Mouse (Mus musculus) olfactory bulb, adult 2 months (tissue): ENCODE results near the gene Gm36864.
A peak's percentile ranks its signal among the peaks of the same experiment; 100 is the strongest.

Experiments used
- CTCF ChIP-seq: fragments of 200-500 bp; IDR thresholded peaks from 2 replicates; pipeline ENCODE4 v1.5.1; 2012; ENCODE audit warnings: low read depth, mild to moderate bottlenecking, low read length, moderate library complexity; ENCODE audit not compliant: insufficient read depth
- POLR2A ChIP-seq: fragments of 200-500 bp; IDR thresholded peaks from 2 replicates; pipeline ENCODE4 v1.6.1; 2012; ENCODE audit warnings: mild to moderate bottlenecking, low read depth, low read length, moderate library complexity; ENCODE audit not compliant: insufficient read depth

DNA sequence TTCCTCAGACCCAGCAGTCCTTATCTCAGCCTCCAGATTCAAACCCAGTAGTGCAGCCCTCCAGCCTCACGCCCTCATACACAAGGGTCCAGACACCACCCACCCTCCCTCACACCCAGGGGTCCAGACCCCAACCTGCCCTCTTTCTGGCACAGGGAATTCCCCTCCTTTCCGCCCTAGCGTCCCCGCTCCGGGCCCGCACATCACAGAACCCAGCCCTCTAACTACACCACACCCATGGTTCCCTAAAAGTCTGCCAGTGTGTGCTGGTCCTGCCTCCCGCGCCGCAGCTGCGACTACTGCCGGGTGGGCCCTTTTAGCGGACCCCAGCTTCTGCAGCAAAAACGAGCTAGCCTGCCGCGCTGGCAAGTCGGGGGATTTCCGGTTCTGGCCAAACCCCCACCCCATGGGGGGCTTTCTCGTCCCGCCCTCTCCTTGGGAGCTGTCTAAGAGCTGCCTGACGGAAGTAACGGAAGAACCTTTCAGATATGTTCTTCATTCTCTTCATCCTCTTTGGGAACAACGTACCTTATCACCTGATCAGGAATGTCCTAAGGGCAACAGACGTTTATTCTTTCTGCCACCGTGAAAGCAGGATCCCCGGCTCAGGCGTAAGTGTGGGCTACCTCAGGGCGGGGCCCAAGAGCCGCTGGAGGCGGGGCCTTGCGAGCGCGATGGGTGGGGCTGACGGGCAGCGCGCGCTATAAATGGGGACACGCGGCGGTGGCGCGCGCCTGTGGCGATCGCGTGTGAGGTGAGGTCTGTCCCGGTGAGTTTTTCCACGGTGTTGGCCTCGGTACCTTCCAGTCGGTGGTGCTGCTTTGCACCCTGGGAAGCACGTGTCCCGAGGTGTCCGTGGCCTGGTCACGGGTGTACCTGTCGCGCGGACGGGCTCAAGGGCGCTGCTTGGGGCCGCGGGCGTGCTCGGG is 10.3 kb downstream of the Gm36864 start, which contains the start of the genes 1700028J19Rik and 2410002F23Rik:
- peak; percentile 8; the same call in 1 of the 2 replicates for TF ChIP-seq CTCF
- peak; percentile 98 for TF ChIP-seq POLR2A
